Mouse (Mus musculus) leukemia stem cell, adult 10-12 weeks (primary cell): ENCODE results near the gene Txlna. TPM values are rescaled to one million over a fixed set of nuclear protein-coding genes. Genes with fewer than 3 reads are reported as not detected.

Experiments used
- polyA plus RNA-seq: library from polyadenylated mRNA; stranded (reverse); fragments of >175 nt; gene quantifications from 2 replicates; pipeline ENCODE4 v1.2.3, GENCODE M21; 2012; ENCODE audit warnings: low replicate concordance

Txlna gene
- polyA plus RNA-seq: 48.8 and 58.1 TPM in 2 replicates

GRCm38 (mm10) chr4:129640638-129641467 is at the start of gene Txlna:
Gene Txlna, minus strand, starts transcription at chr4:129641065.

GRCm38 (mm10) chr4:129672083-129672877 is 31.4 kb upstream of the Txlna start, which contains the start of gene Kpna6:
Gene Kpna6, minus strand, starts transcription at chr4:129672767.

GRCm38 (mm10) chr4:129623681-129624091 is 17.2 kb downstream of the Txlna start, which contains the start of gene Ccdc28b:
Gene Ccdc28b, minus strand, starts transcription at chr4:129623947.

GRCm38 (mm10) chr4:129618786-129619691 is 21.8 kb downstream of the Txlna start, which contains the start of gene Iqcc:
Gene Iqcc, minus strand, starts transcription at chr4:129619099.

GRCm38 (mm10) chr4:129614093-129614492 is 26.8 kb downstream of the Txlna start, which contains the start of gene Dcdc2b:
Gene Dcdc2b, minus strand, starts transcription at chr4:129614257.

GRCm38 (mm10) chr4:129600233-129601158 is 40.4 kb downstream of the Txlna start, which contains the start of the genes Eif3i and Tmem234:
Gene Eif3i, minus strand, starts transcription at chr4:129600648.
Gene Tmem234, plus strand, starts transcription at chr4:129600668.

GRCm38 (mm10) chr4:129578466-129578865 is 62.4 kb downstream of the Txlna start, which contains the start of gene Fam167b:
Gene Fam167b, minus strand, starts transcription at chr4:129578549.

Other genes with a start within 250 kb of the Txlna start
- gene Zbtb8b, start 200.2 kb downstream of the Txlna start, polyA plus RNA-seq: not detected in 2 replicates
- 37.4 and 50.9 TPM in 2 replicates for gene Bsdc1, start 179.5 kb downstream of the Txlna start, polyA plus RNA-seq
- not detected in 2 replicates for gene Tssk3, start 150.0 kb downstream of the Txlna start, polyA plus RNA-seq
- 4.0 and 17.3 TPM in 2 replicates for gene Fam229a, start 149.9 kb downstream of the Txlna start, polyA plus RNA-seq
- gene Marcksl1, start 127.5 kb downstream of the Txlna start, polyA plus RNA-seq: 28.8 and 91.9 TPM in 2 replicates
- 26.0 and 75.3 TPM in 2 replicates for gene Hdac1, start 98.4 kb downstream of the Txlna start, polyA plus RNA-seq
- 13.3 and 17.6 TPM in 2 replicates for gene Lck, start 67.4 kb downstream of the Txlna start, polyA plus RNA-seq
- gene Fam167b, start 62.5 kb downstream of the Txlna start, polyA plus RNA-seq: 1.8 and 2.0 TPM in 2 replicates
- gene Eif3i, start 40.4 kb downstream of the Txlna start, polyA plus RNA-seq: 55.8 and 125 TPM in 2 replicates
- gene Tmem234, start 40.4 kb downstream of the Txlna start, polyA plus RNA-seq: 229 and 293 TPM in 2 replicates
- gene Dcdc2b, start 26.8 kb downstream of the Txlna start, polyA plus RNA-seq: 0.60 TPM in 1 of 2 replicates, not detected in the other
- gene Iqcc, start 22.0 kb downstream of the Txlna start, polyA plus RNA-seq: 4.0 and 5.9 TPM in 2 replicates
- 9.9 and 21.2 TPM in 2 replicates for gene Ccdc28b, start 17.1 kb downstream of the Txlna start, polyA plus RNA-seq
- gene Kpna6, start 31.7 kb upstream of the Txlna start, polyA plus RNA-seq: 24.0 and 24.3 TPM in 2 replicates
- 43.2 and 83.9 TPM in 2 replicates for gene Tmem39b, start 55.8 kb upstream of the Txlna start, polyA plus RNA-seq
- gene Khdrbs1, start 101.2 kb upstream of the Txlna start, polyA plus RNA-seq: 208 and 269 TPM in 2 replicates
- gene Ptp4a2, start 170.2 kb upstream of the Txlna start, polyA plus RNA-seq: 38.9 and 43.7 TPM in 2 replicates